Mouse (Mus musculus) adrenal gland (tissue): ENCODE results near the gene Ptdss2.

Experiments
- intact Hi-C: fragments of 180-260 bp; cut with DNase I; formaldehyde crosslinking; loops from one replicate; pipeline ENCODE4 v1.15.1; 2025

The Ptdss2 gene

GRCm38 (mm10) chr7:141120605-141121004 lies 1.6 kb upstream of the Ptdss2 start:
- intact Hi-C loops, result no loop called here

DNA sequence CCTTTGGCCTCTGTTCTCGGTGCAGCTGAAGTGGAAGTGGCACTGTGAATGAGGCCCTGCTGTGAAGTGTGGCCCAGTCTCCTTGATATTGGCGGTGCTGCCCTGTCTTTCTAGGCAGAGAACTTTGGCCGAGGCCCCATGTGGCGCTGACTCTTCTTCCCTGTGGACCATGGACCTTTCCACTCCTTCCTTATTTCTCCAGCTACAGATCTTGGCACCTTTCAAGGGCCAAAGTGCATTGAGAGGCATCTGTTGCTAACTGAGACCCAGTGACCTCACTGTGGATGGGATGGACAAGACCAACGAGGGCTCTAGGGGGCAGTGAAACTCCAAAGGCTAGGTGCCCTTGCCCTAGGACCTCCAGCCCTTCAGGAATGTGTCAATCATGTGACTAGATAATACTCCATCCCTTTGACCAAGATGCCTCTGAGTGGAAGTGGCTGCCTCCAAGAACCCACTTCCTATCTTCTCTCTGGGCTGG lies 1.1 kb upstream of the Ptdss2 start:
- intact Hi-C loops, result no loop called here

DNA sequence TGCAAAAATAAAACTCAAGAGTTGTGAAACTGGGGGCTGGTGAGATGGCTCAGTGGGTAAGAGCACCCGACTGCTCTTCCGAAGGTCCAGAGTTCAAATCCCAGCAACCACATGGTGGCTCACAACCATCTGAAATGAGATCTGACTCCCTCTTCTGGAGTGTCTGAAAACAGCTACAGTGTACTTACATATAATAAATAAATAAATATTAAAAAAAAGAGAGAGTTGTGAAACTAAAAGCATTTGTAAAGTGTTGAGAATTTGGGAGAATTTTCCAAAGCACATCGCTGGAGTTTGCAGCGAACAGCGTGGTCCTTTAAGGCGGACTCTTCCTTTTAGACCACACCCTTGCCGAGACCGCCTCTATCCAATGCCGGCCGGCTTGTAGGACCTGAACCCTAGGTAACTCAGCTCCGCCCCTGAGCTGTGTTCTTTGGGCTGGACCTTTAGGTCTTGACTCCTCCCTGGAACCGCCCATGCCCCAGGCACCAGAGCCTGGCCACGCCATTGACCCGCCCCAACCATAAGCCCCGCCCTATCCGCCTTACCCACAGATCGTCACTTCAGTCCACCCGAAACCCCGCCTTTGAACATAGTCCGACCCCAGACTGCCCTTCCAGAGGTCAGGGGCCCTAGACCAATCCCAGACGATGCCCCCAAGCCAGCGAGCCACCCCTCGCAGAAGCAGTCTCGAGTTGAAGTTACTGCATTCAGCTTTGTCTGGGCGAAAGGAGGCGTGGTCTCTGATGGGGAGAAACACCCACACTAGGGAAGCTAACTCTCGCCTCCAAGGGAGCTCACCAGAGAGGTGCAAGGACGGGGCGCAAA lies 721 bp downstream of the Ptdss2 start:
- intact Hi-C loops, result no loop called here

DNA sequence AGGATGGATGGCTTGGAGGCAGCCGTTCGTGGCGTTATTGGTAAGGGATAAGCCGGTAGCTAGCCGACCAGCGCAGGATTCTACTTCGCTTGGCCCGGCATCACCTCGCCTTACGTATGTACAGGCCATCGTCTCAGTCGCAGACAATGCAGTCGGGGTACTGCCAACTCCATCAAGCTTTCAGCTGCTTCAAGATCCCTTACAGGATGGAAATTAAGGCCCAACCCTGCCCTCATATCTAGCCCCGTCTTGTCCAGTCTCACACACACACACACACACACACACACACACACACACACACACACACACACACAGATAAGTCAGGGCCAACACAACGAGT lies 1.3 kb downstream of the Ptdss2 start:
- intact Hi-C loops, result no loop called here

DNA sequence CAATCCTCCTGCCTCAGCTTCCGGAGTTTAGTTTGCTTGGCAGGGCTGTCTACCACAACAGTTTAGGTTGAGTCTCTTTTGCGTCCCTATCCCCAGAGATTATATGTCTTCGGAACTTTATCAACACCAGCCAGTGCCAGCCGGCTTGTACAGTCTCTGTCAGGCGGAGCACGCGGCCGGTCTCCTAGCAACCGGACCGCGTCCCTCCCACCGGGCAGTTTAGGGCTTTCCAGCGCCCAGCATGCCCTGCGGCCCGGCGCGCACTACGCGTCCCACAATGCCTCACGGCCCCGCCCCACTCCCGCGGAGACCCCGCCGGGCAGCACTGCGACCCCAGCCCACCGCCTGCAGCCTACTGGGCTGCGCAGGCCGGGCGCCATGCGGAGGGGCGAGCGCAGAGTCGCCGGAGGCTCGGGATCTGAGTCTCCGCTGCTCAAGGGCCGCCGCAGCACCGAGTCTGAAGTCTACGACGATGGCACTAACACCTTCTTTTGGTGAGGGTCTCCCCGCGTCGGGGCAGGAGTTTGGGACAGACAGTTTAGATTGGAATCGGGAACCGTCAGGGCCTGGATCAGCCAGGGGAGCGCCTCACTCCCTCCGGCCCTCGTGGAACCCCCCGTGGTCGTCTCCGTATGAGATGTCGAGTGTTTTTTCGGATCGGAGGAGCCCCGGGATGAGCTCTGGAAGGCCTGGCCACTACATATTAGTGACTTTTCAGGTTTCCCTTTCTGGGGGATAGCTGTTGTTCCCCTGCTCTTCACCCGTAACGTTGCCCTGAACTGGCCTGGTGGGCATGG lies 9.0 kb downstream of the Ptdss2 start:
- intact Hi-C loops, result loop anchor here (5.0 kb wide), 1 partner anchor 36 kb away; no protein-coding TSS in a partner anchor

GRCm38 (mm10) chr7:141131904-141132755 lies 9.9 kb downstream of the Ptdss2 start:
- intact Hi-C loops, result loop anchor here (5.0 kb wide), 1 partner anchor 35 kb away; no protein-coding TSS in a partner anchor

DNA sequence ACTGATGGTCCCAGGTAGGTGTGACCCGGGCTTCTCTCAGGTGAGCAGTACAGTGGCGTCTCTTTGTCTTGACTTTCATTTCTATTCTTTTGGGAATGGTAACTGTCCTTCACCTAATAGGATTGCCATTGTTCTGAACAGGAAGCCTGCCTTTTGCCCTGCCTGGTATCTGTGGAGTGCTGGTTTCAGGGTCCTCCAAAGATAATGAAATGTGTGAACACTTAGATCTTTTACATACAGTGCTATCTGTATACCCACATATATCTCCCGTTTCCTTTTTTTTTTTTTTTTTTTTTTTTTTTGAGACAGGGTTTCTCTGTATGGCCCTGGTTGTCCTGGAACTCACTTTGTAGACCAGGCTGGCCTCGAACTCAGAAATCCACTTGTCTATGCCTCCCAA lies 19.1 kb downstream of the Ptdss2 start:
- intact Hi-C loops, result loop anchor here (5.0 kb wide), 1 partner anchor 36 kb away; no protein-coding TSS in a partner anchor

GRCm38 (mm10) chr7:141143112-141143511 lies 20.9 kb downstream of the Ptdss2 start:
- intact Hi-C loops, result loop anchor here (5.0 kb wide), 1 partner anchor 34 kb away; no protein-coding TSS in a partner anchor

- intact Hi-C loops, result loop anchor here (5.0 kb wide), 1 partner anchor 33 kb away; no protein-coding TSS in a partner anchor
Observed at GRCm38 (mm10) chr7:141143861-141144260, 21.7 kb downstream of the Ptdss2 start.

DNA sequence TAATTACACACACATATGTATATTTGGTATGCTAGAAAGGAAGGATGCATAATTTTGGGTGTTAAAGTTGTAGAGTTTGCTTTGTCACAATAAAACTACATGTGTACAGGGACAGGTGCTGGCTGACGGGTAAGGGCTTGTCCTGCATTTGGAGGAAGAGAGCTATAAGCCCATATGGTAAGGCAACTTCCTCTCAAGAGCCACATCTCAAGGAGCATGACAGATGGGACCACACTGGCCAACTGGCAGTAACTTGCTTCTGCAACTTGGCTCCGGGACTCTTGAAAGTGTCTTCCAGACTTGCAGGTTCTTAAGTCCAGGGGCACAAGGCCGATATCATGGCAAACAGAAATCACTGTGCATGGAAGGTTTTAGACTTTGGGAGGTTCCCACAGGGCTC lies 22.5 kb downstream of the Ptdss2 start:
- intact Hi-C loops, result loop anchor here (5.0 kb wide), 1 partner anchor 33 kb away; no protein-coding TSS in a partner anchor

DNA sequence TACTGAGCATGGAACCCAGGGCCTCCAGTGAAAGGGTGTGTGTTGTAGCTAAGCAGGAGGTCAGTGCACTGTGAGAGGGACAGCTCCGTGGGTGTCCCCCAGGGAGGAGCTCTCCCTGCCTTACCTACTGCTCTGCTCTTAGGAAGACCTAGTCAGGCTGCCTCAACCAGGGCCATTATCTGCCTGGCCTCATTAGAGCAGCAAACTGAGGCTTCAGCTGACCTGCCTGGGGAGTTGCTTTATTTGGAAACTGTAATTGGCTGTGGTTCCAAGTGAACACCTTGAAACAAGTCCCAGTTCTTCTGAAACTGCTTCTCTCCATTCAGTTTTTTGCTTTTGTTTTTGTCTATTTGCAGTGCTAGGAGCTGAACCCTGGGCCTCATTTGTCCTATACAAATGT lies 23.2 kb downstream of the Ptdss2 start:
- intact Hi-C loops, result no loop called here

DNA sequence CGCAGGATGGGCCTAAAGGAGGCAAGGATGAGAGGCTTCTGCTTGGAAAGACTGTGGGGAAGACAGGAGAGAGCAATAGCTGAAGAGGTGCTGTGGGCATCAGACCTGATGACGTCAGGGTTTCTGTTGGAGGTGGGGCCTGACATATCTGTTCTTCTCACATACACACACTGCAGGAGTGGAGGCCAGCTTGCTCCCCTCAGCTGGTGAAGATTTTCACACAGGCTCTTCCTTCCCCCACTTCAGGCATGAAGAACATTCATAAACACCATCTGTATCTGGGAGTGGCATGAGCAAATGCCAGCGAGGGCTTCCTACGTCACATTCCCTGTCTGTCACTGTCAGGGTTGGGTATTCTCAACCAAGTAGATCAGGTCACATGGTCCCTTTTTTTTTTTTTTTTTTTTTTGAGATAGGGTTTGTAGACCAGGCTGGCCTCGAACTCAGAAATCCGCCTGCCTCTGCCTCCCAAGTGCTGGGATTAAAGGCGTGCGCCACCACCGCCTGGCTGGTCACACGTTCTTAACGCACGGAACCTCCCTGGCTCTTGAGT lies 23.9 kb downstream of the Ptdss2 start:
- intact Hi-C loops, result no loop called here

DNA sequence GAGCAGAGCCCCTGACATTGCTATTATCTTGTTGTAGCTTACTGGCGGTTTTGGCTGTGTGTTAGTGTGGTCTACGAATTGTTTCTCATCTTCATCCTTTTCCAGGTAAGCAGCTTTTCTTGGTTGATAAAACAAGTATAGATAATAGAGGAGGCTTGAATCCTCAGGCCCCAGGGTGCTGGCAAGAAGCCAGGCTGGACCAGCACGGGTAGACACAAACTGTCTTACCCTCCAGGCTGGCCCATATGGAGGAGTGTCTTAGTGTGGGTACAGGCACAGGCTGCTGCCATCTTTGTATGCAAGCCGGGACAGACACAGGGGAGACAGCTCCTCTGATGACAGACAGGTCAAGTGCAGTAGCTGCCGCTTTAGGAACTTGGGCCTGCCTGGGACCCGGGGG lies 24.9 kb downstream of the Ptdss2 start:
- intact Hi-C loops, result no loop called here

DNA sequence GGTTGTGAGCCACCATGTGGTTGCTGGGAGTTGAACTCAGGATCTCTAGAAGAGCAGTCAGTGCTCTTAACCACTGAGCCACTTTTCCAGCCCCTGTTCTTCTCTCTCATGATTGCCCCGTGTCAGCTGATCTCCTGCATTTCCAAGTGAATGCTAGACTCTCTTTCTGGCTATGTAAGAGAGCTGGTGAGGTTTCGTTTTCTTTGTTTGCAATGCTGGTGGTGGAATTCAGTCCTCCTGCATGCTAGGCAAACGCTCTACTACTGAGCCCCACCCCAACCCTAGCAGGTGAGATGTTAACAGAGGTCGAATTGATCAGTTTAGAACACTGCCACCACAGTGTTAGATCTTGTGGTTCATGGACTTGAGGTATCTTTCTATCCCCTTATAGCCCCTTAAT lies 26.5 kb downstream of the Ptdss2 start:
- intact Hi-C loops, result no loop called here

DNA sequence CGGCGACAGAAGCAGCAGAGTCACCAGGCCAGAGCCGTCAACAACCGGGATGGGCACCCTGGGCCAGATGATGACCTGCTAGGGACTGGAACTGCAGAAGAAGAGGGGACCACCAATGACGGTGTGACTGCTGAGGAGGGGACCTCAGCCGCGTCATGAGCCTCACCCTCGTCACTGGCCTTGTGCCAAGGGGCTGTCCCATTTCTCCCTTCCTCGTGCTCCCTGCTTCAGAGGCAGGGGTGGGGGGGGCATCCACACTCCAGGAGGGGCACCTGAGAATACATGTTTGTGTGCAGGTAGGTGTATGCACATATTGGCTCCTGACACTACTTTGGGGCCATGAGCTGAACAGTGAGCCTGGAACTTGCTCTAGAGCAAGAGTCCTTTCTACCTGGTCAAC lies 33.2 kb downstream of the Ptdss2 start:
- intact Hi-C loops, result no loop called here

DNA sequence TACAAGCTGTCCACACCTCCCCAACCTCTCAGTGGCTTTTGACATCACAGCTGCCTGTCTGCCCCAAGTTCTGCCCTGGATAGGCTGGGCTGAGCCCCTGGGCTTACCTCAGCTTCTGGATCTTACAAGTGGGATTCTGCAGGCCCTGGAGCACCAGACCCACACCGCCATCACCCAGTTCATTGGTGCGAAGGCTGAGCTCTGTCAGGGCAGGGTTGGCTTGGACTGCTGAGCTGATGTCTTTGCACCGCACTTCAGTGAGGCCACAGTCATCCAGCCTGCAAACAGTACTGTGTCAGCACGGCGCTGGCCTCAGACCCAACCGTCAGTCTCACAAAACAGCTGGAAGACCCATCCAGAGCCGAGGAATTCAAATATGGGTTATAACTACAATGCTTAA lies 42.2 kb downstream of the Ptdss2 start:
- intact Hi-C loops, result loop anchor here (10.0 kb wide), 1 partner anchor 220 kb away; the partner anchor contains the start of gene Pgghg

DNA sequence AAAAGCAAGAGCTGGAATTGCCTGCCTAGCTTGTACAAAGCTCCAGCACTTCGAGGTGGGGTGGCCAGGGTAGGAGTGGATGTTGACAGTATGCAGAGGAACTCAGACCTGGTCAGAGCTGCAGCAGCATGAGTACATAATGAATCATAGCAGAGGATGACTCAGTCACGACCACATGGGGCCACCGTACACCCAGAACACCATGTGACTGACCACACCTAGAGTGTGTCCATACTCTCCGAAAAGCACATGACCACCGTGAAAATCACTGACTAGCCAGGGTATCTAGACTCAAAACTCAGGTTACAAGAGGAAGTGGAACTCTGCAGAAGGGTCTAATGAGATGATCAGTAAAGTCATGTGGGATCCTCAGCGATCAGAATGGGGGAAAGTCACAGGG lies 42.7 kb downstream of the Ptdss2 start:
- intact Hi-C loops, result loop anchor here (5.0 to 10.0 kb wide), 2 partner anchors 33 to 220 kb away; partner anchors contain the start of gene Pgghg

GRCm38 (mm10) chr7:141167901-141168517 lies 45.8 kb downstream of the Ptdss2 start:
- intact Hi-C loops, result loop anchor here (5.0 to 10.0 kb wide), 2 partner anchors 36 to 223 kb away; partner anchors contain the start of gene Pgghg

DNA sequence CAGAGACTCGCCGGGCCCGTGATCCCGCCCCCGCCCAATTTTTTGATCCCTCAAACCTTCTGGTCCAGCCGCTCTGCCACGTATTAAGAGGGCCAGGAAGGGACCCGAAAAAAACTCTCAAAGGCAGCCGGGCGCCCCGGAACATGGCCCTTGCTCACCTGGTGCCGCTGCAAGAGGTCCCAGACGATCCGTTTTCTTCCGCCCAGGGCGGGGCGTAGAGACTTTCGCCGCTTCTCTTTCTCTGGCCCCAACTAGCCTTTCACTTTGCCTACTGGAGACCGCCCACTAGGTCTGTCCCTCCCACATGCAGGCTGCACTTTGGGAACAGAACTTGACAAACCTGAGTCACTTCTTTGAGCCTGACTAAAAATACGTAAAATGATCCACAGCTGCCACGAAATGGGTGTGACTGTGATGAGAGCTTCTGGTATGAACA lies 46.4 kb downstream of the Ptdss2 start:
- intact Hi-C loops, result loop anchor here (5.0 to 10.0 kb wide), 2 partner anchors 36 to 224 kb away; partner anchors contain the start of gene Pgghg

DNA sequence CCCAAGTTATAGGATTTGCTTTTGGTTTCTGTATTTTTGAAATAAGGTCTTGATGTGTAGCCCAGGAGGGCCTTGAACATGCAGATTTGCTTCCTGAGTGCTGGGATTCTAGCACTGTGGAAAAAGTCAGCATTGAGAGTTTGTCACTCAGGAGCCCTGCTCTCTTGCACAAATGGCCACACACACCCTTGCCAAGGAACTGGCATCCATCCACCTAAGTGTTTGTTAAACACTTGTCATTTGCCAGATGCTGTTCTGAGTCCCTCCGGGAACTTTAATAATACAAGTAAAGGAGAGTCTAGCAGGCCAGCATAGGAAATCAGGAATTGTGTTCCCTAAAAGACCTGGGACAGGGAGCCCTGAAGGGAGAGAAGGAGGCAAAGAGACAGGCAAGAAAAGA lies 47.1 kb downstream of the Ptdss2 start:
- intact Hi-C loops, result loop anchor here (5.0 to 10.0 kb wide), 2 partner anchors 37 to 224 kb away; partner anchors contain the start of gene Pgghg
